Mouse (Mus musculus) liver, embryonic 11.5 days (tissue): ENCODE results near the gene Ppp6r1. TPM values are rescaled to one million over a fixed set of nuclear protein-coding genes. Genes with fewer than 3 reads are reported as not detected.
A peak's percentile ranks its signal among the peaks of the same experiment; 100 is the strongest.

Source experiments
- ATAC-seq: fragments of 200-750 bp; cut with Nextera tagmentation; replicated peaks from 2 replicates; pipeline ENCODE4 v1.8.0; 2017; ENCODE audit warnings: moderate number of reproducible peaks, mild to moderate bottlenecking, moderate TSS enrichment, moderate library complexity; ENCODE audit not compliant: low FRiP score
- DNase-seq: peaks from one replicate; pipeline ENCODE4 v3.0.0-alpha.2; 2017; ENCODE audit warnings: low spot score
- H3K27ac ChIP-seq: fragments of 300-500 bp; sonication (generic); 2 replicates; pipeline ENCODE4 v1.5.1; 2014; ENCODE audit warnings: mild to moderate bottlenecking, low read depth, low read length, control low read depth
- H3K27me3 ChIP-seq: fragments of 300-500 bp; sonication (generic); replicated peaks from 2 replicates; pipeline ENCODE4 v1.6.1; 2014; ENCODE audit warnings: low read length, mixed read lengths; ENCODE audit not compliant: control insufficient read depth, insufficient read depth
- H3K36me3 ChIP-seq: fragments of 300-500 bp; sonication (generic); 2 replicates; pipeline ENCODE4 v1.6.1; 2014; ENCODE audit warnings: mild to moderate bottlenecking, low read length, moderate library complexity, mixed read lengths; ENCODE audit not compliant: control insufficient read depth, insufficient read depth
- H3K4me1 ChIP-seq: fragments of 300-500 bp; sonication (generic); replicated peaks from 2 replicates; pipeline ENCODE4 v1.6.1; 2014; ENCODE audit warnings: low read length, mixed read lengths; ENCODE audit not compliant: control insufficient read depth, insufficient read depth
- H3K4me2 ChIP-seq: fragments of 300-500 bp; sonication (generic); 2 replicates; pipeline ENCODE4 v1.6.1; 2014; ENCODE audit warnings: mild to moderate bottlenecking, control low read depth, moderate library complexity
- H3K4me3 ChIP-seq: fragments of 300-500 bp; sonication (generic); 2 replicates; pipeline ENCODE4 v1.5.1; 2014; ENCODE audit warnings: low read depth, low read length, control low read depth
- H3K9ac ChIP-seq: fragments of 300-500 bp; sonication (generic); 2 replicates; pipeline ENCODE4 v1.6.1; 2014; ENCODE audit warnings: low read depth, low read length, control low read depth
- H3K9me3 ChIP-seq: fragments of 300-500 bp; sonication (generic); 2 replicates; pipeline ENCODE4 v1.6.1; 2016; ENCODE audit warnings: low read length, inconsistent platforms, mixed read lengths; ENCODE audit not compliant: control insufficient read depth
- WGBS: fragments of 180-500 bp; shearing (Covaris S2); extraction: QIAGEN DNeasy Blood & Tissue Kit; methylation state at CpG from one replicate; pipeline ENCODE4 v1.1.7; 2014; 5-methylcytosine and 5-hydroxymethylcytosine counted together
- polyA plus RNA-seq: library from polyadenylated mRNA; unstranded; fragments of >200 nt; fragmentation: Nextera tagmentation; extraction: Ambion mirVana; gene quantifications from 2 replicates; pipeline ENCODE4 v1.2.1, GENCODE M21; 2014

The Ppp6r1 gene
- polyA plus RNA-seq, 1 experiment from 2014 or later, result 6.6 TPM

DNA sequence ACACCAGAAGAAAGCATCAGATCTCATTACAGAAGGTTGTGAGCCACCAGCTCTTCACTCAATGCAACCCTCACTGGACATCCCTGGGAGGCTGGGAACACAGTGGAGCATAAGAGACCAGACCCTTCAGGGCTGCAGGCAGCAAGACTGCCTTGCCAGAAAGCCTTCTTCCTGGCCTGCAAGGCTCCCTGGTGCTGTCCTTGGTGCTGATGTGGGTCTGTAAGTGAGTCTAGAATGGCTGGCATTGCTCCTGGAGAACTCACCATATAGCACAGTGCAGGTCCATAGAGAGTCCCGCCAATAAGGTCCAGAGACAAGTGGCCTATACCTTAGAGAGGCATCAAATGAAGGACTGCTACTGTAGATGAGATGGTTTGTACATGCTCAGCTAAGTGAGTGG, 38.8 kb downstream of the Ppp6r1 start:
- no peak overlapping the region for H3K9ac ChIP-seq
- H3K4me1 ChIP-seq, result no peaks in the 10 kb centered on the region
- H3K27ac ChIP-seq, result no peak overlapping the region
- peak; percentile 45; the same call in 1 of the 2 replicates for ATAC-seq
- no peaks in the 10 kb centered on the region for H3K9me3 ChIP-seq
- H3K27me3 ChIP-seq, result no peaks in the 10 kb centered on the region
- DNase-seq, result peak; percentile 67
- WGBS, result 27% methylated on average over 1 of the region's 1 CpGs
- no peak overlapping the region for H3K4me3 ChIP-seq
- H3K36me3 ChIP-seq, result no peaks in the 10 kb centered on the region
- no peak overlapping the region for H3K4me2 ChIP-seq

DNA sequence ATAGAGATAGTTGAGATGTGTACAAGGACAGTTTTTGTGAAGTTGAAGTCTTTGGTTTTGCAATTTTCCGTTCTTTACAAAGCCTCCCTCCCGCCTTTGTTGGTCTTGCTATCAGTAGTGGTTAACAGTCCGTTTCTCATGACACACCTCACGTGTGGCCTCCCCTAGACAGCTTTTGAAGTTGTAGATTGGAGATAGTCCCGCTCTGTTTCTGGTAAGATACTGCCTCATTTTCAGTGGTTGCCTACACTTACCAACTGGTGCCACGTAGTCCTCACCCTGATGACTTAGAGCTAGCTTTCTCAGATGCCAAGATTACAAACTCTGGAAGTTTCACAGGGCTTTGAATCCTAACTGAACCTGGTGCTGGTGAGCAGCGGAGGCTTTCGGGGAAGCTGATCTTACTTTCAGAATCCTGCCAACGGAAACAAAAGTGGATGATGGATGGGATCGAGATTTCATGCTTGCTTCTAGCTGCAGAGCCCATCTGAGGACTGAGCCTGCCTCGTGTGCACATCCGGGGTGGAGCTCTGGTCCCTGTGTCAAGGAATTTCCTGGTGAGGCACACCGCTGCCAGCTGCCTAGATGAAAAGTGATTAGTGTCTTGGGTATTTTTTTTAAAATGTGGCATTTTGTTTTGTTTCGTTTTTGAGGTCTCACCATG, 44.9 kb downstream of the Ppp6r1 start:
- Histone ChIP-seq H3K4me1 (no peaks in the 10 kb centered on the region), H3K27ac (peak overlapping the region; percentile 83), H3K36me3 (no peaks in the 10 kb centered on the region), H3K4me2 (peak overlapping the region; percentile 52), H3K27me3 (no peaks in the 10 kb centered on the region), H3K9ac (no peak overlapping the region; the same call in 1 of the 2 replicates), H3K4me3 (no peak overlapping the region), H3K9me3 (no peaks in the 10 kb centered on the region)
- ATAC-seq (peak; percentile 91), DNase-seq (peak; percentile 36)
- WGBS, result 50% methylated on average over 14 of the region's 14 CpGs

DNA sequence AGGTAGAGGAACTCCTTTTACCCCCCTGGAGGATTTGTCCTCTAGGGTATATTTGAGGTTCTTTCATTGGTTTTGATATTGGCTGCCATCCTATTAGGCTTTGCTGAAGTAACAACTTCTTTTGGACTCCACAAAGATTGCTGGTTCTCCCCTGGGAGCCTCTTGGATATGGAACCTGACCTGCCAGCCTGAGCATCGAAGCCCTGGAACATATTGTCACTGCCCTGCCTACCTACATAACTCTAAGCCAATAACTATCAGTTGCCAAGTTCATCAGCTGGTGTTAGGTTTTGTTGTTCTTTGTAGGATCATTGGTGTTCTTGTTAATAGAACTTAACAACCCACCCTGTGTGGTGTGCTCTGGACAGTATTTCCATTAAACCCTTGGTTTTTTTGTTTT, 45.9 kb downstream of the Ppp6r1 start:
- Histone ChIP-seq H3K27ac (no peak overlapping the region), H3K4me1 (no peaks in the 10 kb centered on the region), H3K36me3 (no peaks in the 10 kb centered on the region), H3K4me2 (no peak overlapping the region), H3K9me3 (no peaks in the 10 kb centered on the region), H3K27me3 (no peaks in the 10 kb centered on the region), H3K4me3 (no peak overlapping the region), H3K9ac (no peak overlapping the region)
- ATAC-seq (no peak), DNase-seq (no peak)
- WGBS, result 73% methylated on average over 1 of the region's 1 CpGs

DNA sequence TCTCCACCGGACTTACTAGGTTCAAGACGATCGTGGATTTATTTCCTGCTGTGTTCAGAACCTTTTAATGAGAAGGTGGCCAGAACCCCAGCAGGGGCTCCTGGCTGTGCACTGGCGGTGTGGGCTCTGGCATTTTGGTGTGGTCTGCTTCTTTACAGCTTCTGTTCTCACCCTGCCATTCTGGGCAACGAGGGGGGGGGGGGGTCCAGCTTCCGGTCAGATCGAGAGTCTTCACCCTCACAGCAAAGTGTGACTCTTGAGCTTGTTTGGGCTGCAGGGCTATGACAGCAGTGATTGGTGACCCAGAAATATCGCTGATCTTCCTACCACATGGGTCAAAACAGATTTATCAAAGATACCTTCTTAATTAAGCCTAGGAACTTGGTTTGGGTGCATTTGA, 46.4 kb downstream of the Ppp6r1 start:
- Histone ChIP-seq H3K9me3 (no peaks in the 10 kb centered on the region), H3K4me3 (no peak overlapping the region), H3K4me2 (no peak overlapping the region), H3K36me3 (no peaks in the 10 kb centered on the region), H3K9ac (no peak overlapping the region), H3K4me1 (no peaks in the 10 kb centered on the region), H3K27me3 (no peaks in the 10 kb centered on the region), H3K27ac (no peak overlapping the region)
- 51% methylated on average over 8 of the region's 8 CpGs for WGBS
- no peak for ATAC-seq
- no peak for DNase-seq

DNA sequence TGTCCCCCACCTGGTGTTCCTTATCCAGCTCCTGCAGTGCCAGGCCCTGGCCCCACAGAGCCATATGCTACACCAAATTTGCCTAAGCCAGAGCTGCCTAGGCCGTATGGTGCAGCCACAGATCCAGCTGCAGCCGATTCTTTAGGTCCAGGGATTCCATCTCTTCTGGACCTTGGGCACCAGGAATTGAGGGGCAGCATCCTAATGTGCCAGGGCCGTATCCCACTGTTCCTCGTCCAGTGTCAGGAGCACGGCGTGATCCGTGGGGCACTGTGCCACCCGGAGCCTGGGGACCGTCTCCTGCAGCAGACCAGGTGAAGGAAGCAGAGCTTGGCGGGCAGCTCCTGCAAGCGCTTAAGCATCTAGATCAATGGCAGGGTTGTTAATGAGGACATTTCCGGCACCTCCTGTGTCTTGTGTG, 46.9 kb downstream of the Ppp6r1 start:
- Histone ChIP-seq H3K4me3 (no peak overlapping the region), H3K4me2 (no peak overlapping the region), H3K9ac (no peak overlapping the region), H3K9me3 (no peaks in the 10 kb centered on the region), H3K27me3 (no peaks in the 10 kb centered on the region), H3K4me1 (no peaks in the 10 kb centered on the region), H3K27ac (no peak overlapping the region), H3K36me3 (no peaks in the 10 kb centered on the region)
- no peak for ATAC-seq
- DNase-seq, result no peak
- WGBS, result 73% methylated on average over 12 of the region's 12 CpGs

DNA sequence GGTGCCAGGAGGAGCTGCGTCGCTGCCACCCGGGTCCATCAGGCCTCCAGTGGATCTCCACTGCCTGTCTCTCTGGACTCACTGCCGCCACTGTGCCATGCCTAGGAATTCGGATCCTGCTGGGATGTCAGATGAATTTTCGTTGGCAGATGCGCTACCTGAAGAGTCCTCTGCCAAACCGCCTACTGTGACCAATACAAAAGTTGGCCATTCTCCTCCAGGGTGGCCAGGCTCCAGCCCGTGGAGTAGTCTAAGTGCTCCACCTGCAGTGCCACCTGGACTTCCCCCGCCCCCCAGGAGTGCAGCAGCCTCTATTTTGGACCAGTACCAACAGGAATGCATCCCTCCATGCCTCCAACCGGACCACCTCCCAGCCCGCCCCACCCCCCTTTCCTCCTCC, 47.3 kb downstream of the Ppp6r1 start:
- Histone ChIP-seq H3K9ac (no peak overlapping the region), H3K27me3 (no peaks in the 10 kb centered on the region), H3K36me3 (no peaks in the 10 kb centered on the region), H3K4me2 (no peak overlapping the region), H3K4me3 (no peak overlapping the region), H3K4me1 (no peaks in the 10 kb centered on the region), H3K27ac (no peak overlapping the region), H3K9me3 (no peaks in the 10 kb centered on the region)
- DNase-seq, result no peak
- ATAC-seq, result no peak
- 78% methylated on average over 12 of the region's 12 CpGs for WGBS

DNA sequence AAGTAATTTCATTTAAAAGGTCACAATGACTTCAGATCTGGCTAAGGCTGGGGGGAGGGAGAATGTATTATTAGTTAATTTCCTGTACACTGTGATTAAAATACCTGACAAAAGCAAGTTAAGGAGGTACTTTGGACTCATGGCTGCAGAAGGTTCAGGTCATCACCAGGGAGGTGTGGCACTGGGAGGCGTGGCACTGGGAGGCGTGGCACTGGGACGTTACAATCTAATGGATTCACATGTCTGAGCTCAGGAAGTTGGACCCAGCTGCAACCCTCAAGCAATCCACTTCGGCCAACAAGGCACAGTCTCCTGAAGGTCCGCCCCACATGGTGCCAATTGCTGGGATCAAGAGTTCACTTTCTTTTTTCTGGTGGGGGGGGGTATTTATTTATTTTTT, 50.8 kb downstream of the Ppp6r1 start:
- Histone ChIP-seq H3K27me3 (no peaks in the 10 kb centered on the region), H3K27ac (no peak overlapping the region), H3K36me3 (no peaks in the 10 kb centered on the region), H3K9ac (no peak overlapping the region), H3K4me1 (no peaks in the 10 kb centered on the region), H3K4me2 (no peak overlapping the region), H3K9me3 (no peaks in the 10 kb centered on the region), H3K4me3 (no peak overlapping the region)
- DNase-seq (no peak), ATAC-seq (peak; percentile 73)
- WGBS, result 53% methylated on average over 5 of the region's 5 CpGs

DNA sequence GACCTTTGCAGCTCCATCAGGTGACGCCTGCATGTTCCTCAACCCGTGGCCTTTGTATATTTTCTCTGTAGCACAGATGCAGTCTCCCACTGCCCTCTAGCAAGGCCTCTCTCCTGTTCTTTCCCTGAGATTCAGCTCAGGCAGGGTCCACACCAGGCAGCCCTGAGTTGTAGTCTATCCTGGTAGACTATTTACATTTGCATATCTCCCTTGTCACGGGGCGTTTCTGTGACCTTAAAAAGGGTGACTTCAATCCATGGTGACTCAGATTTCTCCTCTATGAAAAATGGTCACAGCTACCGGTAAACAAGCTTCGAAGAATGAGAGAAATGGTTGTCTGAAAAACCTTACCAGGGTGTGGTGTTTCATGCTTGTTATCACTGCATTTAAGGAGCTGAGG, 54.9 kb downstream of the Ppp6r1 start, which contains the start of gene Ptprh:
Ptprh (minus strand) TSS at position 169 of the 400 bp plus-strand sequence.
- ATAC-seq, result no peak
- no peak within 1 kb of the TSS for H3K4me3 ChIP-seq
- H3K27me3 ChIP-seq, result no peaks in the 10 kb centered on the region
- no peaks in the 10 kb centered on the region for H3K4me1 ChIP-seq
- no peak for DNase-seq
- H3K27ac ChIP-seq, result no peak within 1 kb of the TSS
- no peaks in the 10 kb centered on the region for H3K36me3 ChIP-seq
- H3K9me3 ChIP-seq, result no peaks in the 10 kb centered on the region
- 63% methylated on average over 6 of the region's 6 CpGs for WGBS
- H3K9ac ChIP-seq, result no peak within 1 kb of the TSS
- H3K4me2 ChIP-seq, result no peak within 1 kb of the TSS

DNA sequence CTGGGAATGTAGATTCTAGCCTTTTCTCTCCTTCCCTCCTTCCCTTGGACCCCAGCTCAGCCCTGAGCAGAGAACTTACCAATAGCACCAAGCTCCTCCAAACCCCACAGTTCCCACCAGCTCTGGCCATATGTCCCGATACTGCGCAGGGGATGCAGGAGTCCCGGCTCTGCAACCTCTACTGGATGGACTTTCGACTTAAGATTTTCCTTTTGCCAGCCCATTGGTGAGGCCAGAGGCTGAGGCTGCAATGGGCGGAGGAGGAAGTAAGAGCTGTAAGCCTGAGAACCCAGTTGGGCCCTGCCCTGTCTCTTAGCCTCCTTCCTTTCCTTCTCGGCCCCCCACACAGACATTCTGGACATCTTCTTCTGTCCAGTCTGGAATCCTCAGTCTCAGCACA, 55.9 kb downstream of the Ppp6r1 start:
- no peak overlapping the region for H3K4me2 ChIP-seq
- H3K27ac ChIP-seq, result no peak overlapping the region
- 77% methylated on average over 6 of the region's 6 CpGs for WGBS
- no peaks in the 10 kb centered on the region for H3K4me1 ChIP-seq
- ATAC-seq (no peak), DNase-seq (no peak)
- no peaks in the 10 kb centered on the region for H3K27me3 ChIP-seq
- H3K9ac ChIP-seq, result no peak overlapping the region
- no peaks in the 10 kb centered on the region for H3K36me3 ChIP-seq
- no peak overlapping the region for H3K4me3 ChIP-seq
- no peaks in the 10 kb centered on the region for H3K9me3 ChIP-seq
